Mouse (Mus musculus) liver, embryonic 13.5 days (tissue): Measurements from ENCODE around the gene Tbck. TPM values are rescaled to one million over a fixed set of nuclear protein-coding genes. Genes with fewer than 3 reads are reported as not detected.

Experiments
- polyA plus RNA-seq: library from polyadenylated mRNA; unstranded; fragments of >200 nt; fragmentation: Nextera tagmentation; extraction: Ambion mirVana; gene quantifications from 2 replicates; pipeline ENCODE4 v1.2.1, GENCODE M21; 2015

Tbck gene
- polyA plus RNA-seq, 1 experiment from 2014 or later: 4.8 TPM

Other genes starting within 250 kb of the Tbck start
- 9.3 and 10.8 TPM in 2 replicates for gene Gimd1, start 54.3 kb upstream of the Tbck start, polyA plus RNA-seq
- gene Aimp1, start 226 bp downstream of the Tbck start, polyA plus RNA-seq: 47.6 and 56.0 TPM in 2 replicates